Mouse (Mus musculus): ENCODE measurements at regions not wholly inside any gene's neighbourhood (a gene's known extent, or its start where the extent isn't known, plus 50 kb on each side); places are given as distances from the start of the nearest gene placed in this dataset.

GRCm38 (mm10) chr8:113916649-113917048 is 68.1 kb upstream of the Adamts18 start:
- intact Hi-C loops (cut with DNase I): no loop called here

GRCm38 (mm10) chr8:113917197-113917596 is 68.7 kb upstream of the Adamts18 start:
- no peak for DNase-seq (ENCODE audit: low spot score)
- intact Hi-C loops (cut with DNase I): no loop called here

More at GRCm38 (mm10) chr8:113916649-113917048, 68.1 kb upstream of the Adamts18 start:
- DNase-seq (ENCODE audit: low spot score): no peak

- intact Hi-C loops (cut with DNase I): no loop called here
- no peak for DNase-seq (ENCODE audit: low spot score)
These were observed 71.8 kb upstream of the Adamts18 start for GRCm38 (mm10) chr8:113920306-113920705.

GRCm38 (mm10) chr8:113923381-113923780 is 74.8 kb upstream of the Adamts18 start:
- DNase-seq (ENCODE audit: low spot score): no peak
- intact Hi-C loops (cut with DNase I): no loop called here

- intact Hi-C loops (cut with DNase I): no loop called here
- no peak for DNase-seq (ENCODE audit: low spot score)
These were observed 105.2 kb upstream of the Adamts18 start for GRCm38 (mm10) chr8:113953721-113954120.

- intact Hi-C loops (cut with DNase I): no loop called here
- DNase-seq (ENCODE audit: low spot score): no peak
These were observed 108.0 kb upstream of the Adamts18 start for GRCm38 (mm10) chr8:113956439-113957043.

- intact Hi-C loops (cut with DNase I): no loop called here
These were observed 109.3 kb upstream of the Adamts18 start for GRCm38 (mm10) chr8:113957821-113958220.

GRCm38 (mm10) chr8:113975810-113976209 is 127.3 kb upstream of the Adamts18 start:
- intact Hi-C loops (cut with DNase I): no loop called here
- no peak for DNase-seq (ENCODE audit: low spot score)

More at GRCm38 (mm10) chr8:113957821-113958220, 109.3 kb upstream of the Adamts18 start:
- no peak for DNase-seq (ENCODE audit: low spot score)

GRCm38 (mm10) chr8:113976626-113977025 is 128.1 kb upstream of the Adamts18 start:
- no peak for DNase-seq (ENCODE audit: low spot score)
- intact Hi-C loops (cut with DNase I): no loop called here

GRCm38 (mm10) chr8:113977072-113977471 is 128.5 kb upstream of the Adamts18 start:
- intact Hi-C loops (cut with DNase I): no loop called here
- DNase-seq (ENCODE audit: low spot score): no peak

- intact Hi-C loops (cut with DNase I): no loop called here
- DNase-seq (ENCODE audit: low spot score): no peak
These were observed 130.4 kb upstream of the Adamts18 start for GRCm38 (mm10) chr8:113978946-113979345.

GRCm38 (mm10) chr8:113979837-113980236 is 131.3 kb upstream of the Adamts18 start:
- DNase-seq (ENCODE audit: low spot score): no peak
- intact Hi-C loops (cut with DNase I): no loop called here

GRCm38 (mm10) chr8:113981339-113981738 is 132.8 kb upstream of the Adamts18 start:
- intact Hi-C loops (cut with DNase I): no loop called here
- DNase-seq (ENCODE audit: low spot score): no peak

GRCm38 (mm10) chr8:113984845-113985244 is 136.3 kb upstream of the Adamts18 start:
- no peak for DNase-seq (ENCODE audit: low spot score)
- intact Hi-C loops (cut with DNase I): loop anchor here (1.0 to 2.0 kb wide), 2 partner anchors 134 to 321 kb away; no protein-coding TSS in a partner anchor

GRCm38 (mm10) chr8:113985471-113985870 is 136.9 kb upstream of the Adamts18 start:
- intact Hi-C loops (cut with DNase I): loop anchor here (1.0 to 2.0 kb wide), 2 partner anchors 135 to 321 kb away; no protein-coding TSS in a partner anchor
- DNase-seq (ENCODE audit: low spot score): no peak

GRCm38 (mm10) chr8:113985948-113986347 is 137.4 kb upstream of the Adamts18 start:
- no peak for DNase-seq (ENCODE audit: low spot score)
- intact Hi-C loops (cut with DNase I): loop anchor here (1.0 to 2.0 kb wide), 2 partner anchors 135 to 322 kb away; no protein-coding TSS in a partner anchor

GRCm38 (mm10) chr8:113990718-113991117 is 142.2 kb upstream of the Adamts18 start:
- intact Hi-C loops (cut with DNase I): no loop called here
- DNase-seq (ENCODE audit: low spot score): no peak

- intact Hi-C loops (cut with DNase I): no loop called here
- DNase-seq (ENCODE audit: low spot score): no peak
These were observed 134.5 kb upstream of the Nudt7 start for GRCm38 (mm10) chr8:113998881-113999280.

GRCm38 (mm10) chr8:114001674-114002073 is 131.7 kb upstream of the Nudt7 start:
- no peak for DNase-seq (ENCODE audit: low spot score)
- intact Hi-C loops (cut with DNase I): no loop called here

GRCm38 (mm10) chr8:114004436-114004835 is 128.9 kb upstream of the Nudt7 start:
- intact Hi-C loops (cut with DNase I): no loop called here
- no peak for DNase-seq (ENCODE audit: low spot score)

GRCm38 (mm10) chr8:114006587-114006986 is 126.8 kb upstream of the Nudt7 start:
- intact Hi-C loops (cut with DNase I): no loop called here
- no peak for DNase-seq (ENCODE audit: low spot score)

- intact Hi-C loops (cut with DNase I): no loop called here
- no peak for DNase-seq (ENCODE audit: low spot score)
These were observed 126.3 kb upstream of the Nudt7 start for GRCm38 (mm10) chr8:114007103-114007502.

Measured in heart, postnatal 25 days (tissue).